Mouse (Mus musculus): ENCODE measurements around the gene Rere.

Gene Rere

GRCm38 (mm10) chr4:150659926-150660610 is 378.6 kb downstream of the Rere start:
- no peak for DNase-seq (ENCODE audit: low read depth, low spot score)

- no peak for DNase-seq (ENCODE audit: low read depth, low spot score)
Measured at GRCm38 (mm10) chr4:150661886-150662285, 380.4 kb downstream of the Rere start.

- DNase-seq (ENCODE audit: low read depth, low spot score) = peak; percentile 37
Measured at GRCm38 (mm10) chr4:150663192-150663591, 381.7 kb downstream of the Rere start.

- DNase-seq (ENCODE audit: low read depth, low spot score) = no peak
Measured at GRCm38 (mm10) chr4:150664726-150665125, 383.3 kb downstream of the Rere start.

- no peak for DNase-seq (ENCODE audit: low read depth, low spot score)
Measured at GRCm38 (mm10) chr4:150665806-150666205, 384.4 kb downstream of the Rere start.

All from retina, postnatal 7 days (tissue).